Mouse (Mus musculus): ENCODE results near the gene Fam184a.

The Fam184a gene

DNA sequence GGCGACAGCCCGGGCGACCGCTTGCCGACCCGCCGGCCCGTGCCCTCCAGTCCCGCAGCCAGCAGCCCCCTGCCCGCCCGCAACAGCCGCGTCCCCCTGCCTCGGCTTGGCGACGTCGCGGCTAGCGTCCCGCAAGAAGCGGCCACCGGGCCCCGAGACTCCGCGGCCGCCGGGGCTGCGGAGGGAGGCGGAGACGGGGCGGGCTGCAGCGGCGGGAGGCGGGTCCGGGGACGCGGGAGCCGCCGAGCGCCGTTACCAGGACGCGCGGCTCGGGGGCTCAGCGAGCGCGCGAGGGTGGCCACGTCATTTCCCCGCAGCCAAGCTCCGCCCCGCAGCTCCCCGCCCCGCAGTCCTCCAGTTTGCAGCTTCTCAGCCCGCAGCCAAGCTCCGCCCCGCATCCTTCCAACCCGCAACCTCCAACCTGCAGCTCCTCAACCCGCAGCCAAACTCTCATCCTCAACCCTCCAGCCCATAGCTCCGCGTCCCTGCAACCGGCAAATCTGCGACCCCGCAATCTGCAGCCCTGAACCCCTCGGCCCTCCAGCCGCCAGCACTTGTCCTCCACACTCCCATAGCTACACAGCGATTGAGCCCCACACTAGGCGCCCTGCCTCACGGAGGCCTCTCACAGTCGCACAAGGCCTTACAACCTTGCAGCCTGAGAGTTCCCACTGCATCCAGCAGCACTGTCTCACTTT is at the start of gene Fam184a:
Gene Fam184a (minus strand): TSS at position 169 of the 698 bp plus-strand sequence.
- no peak for DNase-seq (ENCODE audit: low read depth, low spot score)

DNA sequence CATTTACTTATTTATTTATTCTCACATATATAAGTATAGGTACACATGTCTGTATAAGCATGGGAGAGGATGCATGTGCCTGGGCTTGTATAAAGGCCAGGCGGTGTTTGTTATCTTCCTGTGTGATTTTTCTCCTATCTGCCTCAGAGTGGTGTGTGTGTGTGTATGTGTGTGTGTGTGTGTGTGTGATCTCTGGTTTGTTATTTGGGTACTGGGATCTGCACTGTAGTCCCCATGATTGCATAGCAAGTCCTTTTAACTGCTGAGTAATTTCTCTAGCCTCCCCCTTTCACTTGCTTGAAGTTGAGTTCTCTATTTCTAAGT is 45.3 kb upstream of the Fam184a start:
- DNase-seq (ENCODE audit: low read depth, low spot score): no peak

DNA sequence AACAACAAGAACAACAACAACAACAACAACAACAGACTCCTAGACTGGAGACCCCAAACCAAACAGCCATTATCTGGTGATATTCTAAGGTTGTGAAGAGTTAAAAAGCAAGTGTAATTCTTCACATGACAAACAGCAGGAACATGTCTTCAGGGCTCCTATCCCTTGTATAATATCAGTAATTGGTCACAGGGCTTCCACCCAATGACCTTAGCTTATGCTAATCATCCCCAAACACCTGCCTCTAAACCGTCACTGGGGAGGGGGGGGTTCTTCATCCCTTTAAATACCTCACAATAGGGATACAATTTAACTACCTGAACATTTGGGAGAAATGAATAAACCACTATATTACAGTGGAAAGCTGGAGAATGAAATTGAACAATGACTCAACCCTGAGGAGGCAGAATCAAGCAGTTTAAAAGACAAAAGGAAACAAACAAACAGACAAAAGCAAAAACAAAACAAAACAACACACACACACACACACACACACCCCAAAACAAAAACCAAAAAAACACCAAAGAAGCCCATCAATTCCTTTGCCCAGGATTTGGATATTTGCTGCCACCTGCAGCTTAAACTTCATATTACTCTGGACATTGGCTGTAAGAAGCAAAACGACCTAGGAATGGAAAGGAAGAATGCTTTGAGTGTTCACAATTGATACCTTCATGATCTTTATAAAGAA is 44.8 kb upstream of the Fam184a start:
- peak; percentile 41 for DNase-seq (ENCODE audit: low read depth, low spot score)

DNA sequence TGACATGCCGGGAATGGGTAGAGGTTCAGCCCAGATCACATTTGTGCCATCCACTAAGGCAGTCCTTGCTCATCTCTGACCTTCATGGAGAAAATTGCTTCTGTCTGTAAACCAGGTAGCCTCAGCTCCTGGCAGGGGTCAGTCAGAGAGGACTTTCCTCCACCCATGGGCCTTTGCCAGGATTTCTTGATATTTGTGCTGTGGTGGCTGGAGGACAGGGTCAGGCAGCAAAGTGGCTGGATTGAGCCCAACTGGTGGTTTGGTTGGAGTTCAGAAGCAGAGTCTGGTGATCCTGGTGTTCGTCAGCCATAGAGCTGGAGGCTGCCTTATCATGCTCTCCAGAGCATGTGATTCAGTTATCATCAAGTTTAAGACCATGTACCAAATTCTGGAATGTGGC is 40.4 kb upstream of the Fam184a start:
- DNase-seq (ENCODE audit: low read depth, low spot score): no peak

DNA sequence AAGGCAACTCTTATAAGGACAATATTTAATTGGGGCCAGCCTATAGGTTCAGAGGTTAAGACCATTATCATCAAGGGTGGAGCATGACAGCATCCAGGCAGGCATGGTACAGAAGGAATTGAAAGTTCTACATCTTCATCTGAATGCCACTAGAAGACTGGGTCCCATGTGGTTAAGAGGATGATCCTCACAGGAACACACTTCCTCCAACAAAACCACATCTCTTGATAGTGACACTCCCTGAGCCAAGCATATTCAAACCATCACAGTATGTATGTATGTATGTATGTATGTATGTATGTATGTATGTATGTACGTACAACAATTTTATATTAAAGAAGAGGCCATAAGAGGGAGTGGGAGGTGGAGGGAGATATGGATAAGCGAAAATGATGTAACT is 25.7 kb upstream of the Fam184a start:
- DNase-seq (ENCODE audit: low read depth, low spot score): no peak

DNA sequence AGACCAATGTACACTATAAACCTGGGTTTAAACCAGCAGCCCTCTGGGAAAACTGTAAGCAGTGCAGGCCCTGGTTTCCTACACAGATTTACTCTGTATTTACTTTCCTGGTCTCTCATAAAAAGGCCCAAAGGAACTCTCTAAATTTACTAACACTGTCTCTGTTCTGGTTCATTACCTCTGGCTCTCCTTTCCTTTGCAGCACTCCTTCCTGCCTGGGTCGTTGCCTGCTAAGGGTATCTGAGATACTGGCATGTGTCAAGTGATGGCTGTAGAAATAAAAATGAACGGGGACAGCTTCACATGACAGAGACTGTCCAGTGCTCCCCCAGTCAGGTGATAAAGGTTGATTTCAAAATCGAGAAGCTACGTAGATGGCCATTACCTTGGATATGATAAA is 21.8 kb upstream of the Fam184a start:
- no peak for DNase-seq (ENCODE audit: low read depth, low spot score)

DNA sequence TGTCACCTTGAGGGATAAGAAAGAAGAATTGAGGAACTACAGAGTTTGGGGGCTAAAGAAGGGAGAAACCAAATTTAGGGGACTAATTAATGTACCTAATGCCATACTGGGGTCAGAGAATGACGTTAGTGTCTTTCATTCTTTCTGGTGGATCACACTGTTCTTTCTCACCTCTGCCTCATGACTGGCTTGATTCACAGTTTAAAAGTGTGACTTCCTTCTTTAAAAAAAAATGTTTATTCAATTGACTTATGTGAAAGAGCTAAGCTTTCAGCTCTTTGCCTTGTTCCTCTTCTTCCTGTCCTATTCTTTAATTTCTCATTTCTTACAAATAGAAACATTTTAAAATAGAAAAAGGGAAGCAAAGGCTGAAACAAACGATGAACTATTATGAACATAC is 20.6 kb upstream of the Fam184a start:
- DNase-seq (ENCODE audit: low read depth, low spot score): peak; percentile 59

DNA sequence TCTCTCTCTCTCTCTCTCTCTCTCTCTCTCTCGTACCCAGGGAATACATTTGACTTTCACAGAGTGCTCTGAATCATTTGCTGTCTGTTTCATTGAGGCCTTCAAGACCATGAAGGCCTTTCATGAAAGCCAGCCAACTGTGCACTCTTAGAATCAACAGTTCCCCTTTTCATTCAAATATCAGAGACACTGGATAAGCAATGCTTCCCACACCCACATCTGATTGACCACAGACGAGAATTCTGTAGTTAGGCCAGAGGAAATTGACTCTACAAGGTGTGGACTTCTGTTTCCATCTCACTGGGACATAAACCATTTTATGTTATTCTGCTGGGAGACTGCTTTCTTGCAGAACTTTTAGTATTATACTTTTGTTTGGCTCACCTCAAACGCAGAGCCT is 17.8 kb upstream of the Fam184a start:
- DNase-seq (ENCODE audit: low read depth, low spot score): peak; percentile 21

DNA sequence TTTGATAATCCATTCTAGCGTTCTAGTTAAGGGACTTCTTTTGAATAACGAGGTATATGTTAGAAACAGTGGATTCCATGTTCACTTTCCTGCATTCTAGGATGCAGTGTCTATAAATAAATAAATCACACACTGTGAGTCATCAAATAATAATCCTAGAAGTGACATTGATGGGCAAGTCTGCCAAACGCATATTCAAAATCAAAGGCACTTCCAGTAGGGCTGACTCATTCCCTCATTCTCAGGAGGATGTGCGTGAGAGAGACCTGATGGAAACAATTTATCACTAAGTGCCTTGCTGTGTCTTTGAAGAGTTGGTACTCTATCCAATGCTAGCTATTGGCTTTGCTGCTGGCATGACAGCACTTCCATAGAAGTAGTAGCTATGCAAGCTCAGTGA is 14.5 kb upstream of the Fam184a start:
- DNase-seq (ENCODE audit: low read depth, low spot score): no peak

DNA sequence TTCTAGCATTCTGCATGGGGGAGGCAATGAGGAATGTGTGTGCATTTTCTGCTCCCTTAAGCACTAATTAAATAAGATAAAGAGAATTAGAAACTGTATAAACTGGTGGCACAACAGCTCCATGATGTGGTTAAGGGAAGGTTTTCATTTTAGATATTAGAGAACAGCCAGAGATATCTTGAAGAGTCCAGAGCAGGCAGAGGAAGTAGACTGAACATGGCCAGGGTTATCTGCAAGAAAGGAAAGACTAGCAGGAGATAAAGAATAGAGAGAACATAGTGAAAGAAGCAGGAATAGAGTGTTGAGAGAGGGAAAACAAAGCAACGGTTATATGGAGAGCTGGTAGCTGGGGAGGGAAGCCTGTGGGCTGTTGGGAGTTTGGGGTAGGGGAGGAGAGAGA is 1.8 kb upstream of the Fam184a start:
- DNase-seq (ENCODE audit: low read depth, low spot score): no peak

DNA sequence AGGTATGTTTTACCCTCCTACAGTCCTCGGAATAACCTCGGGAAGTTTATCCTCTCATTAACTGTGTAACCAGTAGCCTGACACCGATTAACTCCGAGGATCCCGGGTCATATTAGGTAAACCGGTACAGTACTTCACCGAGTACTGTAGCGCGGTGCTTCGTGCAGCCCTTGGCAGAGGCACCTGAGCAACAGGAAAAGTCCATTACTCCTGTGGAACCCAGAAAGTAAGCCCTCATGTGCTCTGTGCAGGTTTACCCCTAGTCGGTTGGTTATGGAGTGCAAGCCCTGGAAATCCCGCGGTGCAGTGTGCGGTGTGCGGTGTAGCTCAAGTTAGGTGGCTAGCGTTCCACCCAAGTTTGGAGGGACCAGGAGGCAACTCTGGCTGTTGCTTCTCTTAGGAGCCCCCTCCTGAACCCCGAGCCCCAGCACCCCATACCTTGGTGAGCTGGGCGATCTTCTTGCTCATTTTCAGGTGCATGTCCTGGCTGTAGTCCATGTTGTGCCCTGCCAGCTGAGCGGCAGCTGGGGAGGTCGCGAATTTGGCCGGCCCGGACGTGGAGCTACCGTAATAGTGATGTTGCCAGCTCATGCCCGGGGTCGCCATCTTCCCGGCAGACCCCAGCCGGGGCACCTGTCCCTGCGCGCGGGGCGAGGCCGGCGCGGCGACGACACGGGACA is 508 bp downstream of the Fam184a start:
- DNase-seq (ENCODE audit: low read depth, low spot score): no peak

DNA sequence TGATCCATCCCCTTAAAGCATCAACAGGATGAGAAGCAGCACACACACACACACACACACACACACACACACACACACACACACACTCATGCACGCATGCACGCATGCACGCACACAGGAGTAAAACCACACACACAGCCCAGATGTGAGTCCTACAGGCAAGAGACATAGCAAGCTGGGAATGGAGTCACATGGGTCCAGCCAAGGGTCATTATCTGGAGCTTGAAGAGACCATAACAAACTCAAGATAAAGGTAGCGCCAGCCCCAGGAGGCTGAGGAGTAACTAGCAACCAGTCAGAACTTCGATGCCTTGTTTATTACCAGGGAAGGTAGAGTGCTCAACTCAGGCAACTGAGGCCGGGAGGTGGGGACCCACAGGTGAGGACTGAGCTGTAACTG is 4.9 kb downstream of the Fam184a start:
- no peak for DNase-seq (ENCODE audit: low read depth, low spot score)

DNA sequence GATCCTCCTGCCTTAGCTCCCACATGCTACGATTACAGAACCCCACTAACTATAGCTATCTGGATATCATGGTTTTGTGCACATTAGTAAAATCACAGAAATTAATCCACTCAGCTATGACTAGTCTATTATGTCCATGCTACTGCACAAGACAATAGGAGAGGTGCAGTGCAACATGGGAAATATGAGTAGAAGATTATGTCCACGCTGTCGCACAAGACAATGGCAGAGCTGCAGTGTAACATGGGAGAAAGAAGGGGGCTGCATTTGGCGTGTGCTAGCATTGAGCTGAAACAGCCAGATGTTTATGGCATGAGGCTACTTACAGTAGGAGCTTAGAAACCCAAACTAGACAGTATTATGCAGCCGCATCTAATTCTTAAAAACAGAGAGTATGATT is 8.0 kb downstream of the Fam184a start:
- no peak for DNase-seq (ENCODE audit: low read depth, low spot score)

DNA sequence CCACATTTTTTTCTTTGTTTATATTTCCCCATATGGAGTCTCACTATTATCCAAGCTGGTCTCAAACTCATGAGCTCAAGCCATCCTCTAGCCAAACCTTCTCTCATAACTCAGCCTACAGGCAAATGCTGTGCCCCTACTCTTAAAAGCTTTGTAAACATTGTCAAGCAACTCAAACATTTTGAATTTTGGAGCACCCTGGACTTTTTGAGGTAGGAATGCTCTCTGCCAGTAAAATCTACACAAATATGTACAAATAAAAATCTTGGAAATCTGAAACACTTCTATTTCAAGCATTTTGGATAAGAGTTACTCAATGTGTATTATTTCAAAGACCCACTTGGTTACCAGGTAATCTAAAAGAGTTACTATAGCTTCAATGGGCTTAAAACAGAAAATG is 10.9 kb downstream of the Fam184a start:
- DNase-seq (ENCODE audit: low read depth, low spot score): no peak

DNA sequence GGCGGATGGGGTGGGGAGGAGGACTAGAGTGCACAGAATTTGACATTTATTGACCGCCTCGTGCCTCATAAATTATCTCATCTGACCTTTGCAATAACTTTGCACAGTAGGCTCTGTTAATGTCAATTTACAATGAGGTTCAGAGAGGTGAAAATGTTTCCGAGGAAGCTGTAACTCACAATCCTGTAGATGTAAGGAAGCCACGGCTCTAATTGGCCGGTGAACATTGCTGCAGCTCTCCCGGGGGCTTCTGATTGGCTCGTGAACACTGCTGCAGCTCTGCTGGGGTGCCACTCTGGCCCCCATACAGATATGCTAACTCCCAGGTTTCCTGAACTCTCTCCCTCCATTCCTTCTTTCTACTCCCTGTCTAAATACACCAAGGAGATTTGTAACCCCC is 12.1 kb downstream of the Fam184a start:
- no peak for DNase-seq (ENCODE audit: low read depth, low spot score)

DNA sequence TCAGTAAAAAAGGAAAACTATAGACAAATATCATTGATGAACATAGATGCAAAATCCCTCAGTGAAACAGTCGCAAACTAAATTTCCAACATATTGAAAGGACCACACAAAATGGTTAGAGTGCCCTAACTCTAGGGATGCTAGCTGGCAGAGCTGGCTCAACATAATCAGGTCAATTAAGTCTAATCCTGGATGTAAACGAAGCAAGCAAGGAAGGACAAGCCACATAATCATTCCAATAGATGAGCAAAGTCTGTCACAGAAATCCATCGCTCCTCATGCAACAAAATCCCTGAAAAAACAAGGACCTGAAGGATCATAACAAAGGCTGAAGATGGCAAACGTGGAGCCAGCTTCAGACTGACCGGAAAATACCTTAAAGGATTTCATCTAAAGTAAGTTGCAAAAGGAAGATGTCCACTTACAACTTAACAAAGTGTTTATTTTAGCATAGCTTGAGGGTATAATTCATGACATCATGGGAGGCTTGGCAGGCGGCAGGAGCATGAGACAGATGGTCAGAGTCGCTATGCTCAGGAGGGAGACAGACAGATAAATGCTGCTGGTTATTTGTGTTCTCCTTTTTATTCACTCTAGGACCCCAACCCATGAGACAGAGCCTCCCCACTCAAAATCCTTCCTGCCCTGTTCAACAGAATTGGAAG is 15.6 kb downstream of the Fam184a start:
- no peak for DNase-seq (ENCODE audit: low read depth, low spot score)

DNA sequence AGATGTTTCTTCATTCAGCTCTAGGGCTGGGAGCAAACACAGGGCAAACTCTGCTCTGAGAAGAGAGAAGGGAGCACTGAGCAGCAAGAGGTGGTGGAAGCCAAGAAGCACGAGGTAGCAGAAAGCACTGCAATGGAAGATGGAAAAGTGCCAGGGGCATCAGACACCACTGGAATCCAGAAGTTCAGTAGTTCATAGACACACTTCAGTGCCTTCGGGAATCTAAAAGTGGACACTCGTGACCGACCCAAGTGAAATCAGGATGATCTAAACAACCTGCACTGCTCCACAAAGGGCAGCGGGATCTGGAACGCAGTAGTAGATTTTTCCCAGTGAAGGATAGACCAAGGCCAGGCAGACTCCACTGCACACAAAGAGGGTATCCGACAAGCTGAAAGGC is 18.6 kb downstream of the Fam184a start:
- no peak for DNase-seq (ENCODE audit: low read depth, low spot score)

DNA sequence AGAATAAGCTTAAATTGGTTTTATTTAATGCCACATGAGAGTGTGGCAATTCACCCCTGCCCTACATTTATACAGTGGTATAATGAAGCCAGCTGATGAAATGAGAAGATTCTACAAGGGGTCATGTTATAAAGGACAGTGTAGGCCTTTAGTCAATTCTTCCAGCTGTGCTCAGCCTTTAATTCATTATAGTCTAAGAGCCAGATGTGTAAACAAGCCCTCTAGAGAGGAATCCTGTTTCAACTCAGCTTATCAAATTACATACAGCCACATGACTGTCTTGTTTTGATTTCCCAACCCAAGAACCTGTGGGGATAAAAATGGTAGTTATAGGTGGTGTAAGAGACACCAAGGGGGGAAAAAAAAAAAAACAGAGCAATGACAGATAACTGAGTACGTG is 22.0 kb downstream of the Fam184a start:
- no peak for DNase-seq (ENCODE audit: low read depth, low spot score)

DNA sequence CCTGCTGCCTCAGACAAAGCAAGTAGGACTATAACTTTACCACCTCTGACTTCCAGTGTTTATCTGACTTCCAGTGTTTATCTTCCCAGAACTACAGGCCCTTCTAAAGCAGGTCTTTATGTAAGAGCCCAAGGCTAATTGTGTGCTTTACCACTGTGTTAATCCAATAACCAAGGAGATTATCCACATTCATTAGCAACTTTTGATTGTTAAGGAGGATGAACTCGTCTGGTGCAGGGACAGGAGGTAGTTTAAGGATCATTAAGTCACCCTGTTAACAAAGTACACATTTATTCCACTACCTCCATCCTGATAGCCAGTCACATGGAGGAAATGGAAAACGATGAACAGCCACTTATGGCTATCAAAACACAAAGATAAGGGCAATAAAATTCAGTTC is 25.6 kb downstream of the Fam184a start:
- DNase-seq (ENCODE audit: low read depth, low spot score): no peak

DNA sequence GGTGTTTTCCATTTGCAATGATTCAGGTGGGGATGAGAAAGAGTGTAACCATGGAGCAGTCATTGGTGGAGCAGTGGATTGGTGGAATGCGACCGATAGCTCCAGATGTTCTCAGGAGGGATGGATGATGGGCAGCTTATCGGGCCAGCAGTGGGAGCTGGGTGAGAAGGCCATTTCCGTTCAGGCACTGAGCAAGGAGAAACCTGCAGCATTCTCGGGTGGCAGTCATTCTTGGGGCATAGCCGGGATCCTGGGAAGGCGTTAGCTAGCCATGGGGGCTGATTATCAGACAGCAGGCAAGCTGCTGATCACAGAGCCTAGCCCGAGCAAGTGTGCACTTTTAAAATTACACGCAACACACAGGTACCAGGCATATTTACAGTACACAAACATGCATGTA is 46.4 kb downstream of the Fam184a start:
- DNase-seq (ENCODE audit: low read depth, low spot score): no peak

DNA sequence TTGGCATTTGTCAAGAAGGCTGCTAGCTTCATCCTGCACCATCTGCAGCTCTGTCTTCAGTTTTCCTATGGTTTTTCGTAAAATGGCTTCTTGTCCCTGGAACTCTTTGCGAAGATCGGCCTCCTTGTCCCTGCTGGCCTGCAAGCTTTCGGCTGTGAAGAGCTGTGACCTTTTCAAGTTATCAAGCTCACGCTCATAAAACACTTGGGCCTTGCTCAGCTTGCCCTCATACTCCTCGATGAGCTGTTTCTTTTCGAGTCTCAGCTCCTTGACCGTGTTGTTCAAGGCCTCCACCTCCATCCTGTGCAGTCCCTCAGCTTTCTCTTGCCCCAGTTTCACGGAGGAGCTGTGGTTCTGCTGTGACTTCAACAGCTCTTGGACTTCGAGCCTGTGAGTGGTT is 52.4 kb downstream of the Fam184a start:
- no peak for DNase-seq (ENCODE audit: low read depth, low spot score)

DNA sequence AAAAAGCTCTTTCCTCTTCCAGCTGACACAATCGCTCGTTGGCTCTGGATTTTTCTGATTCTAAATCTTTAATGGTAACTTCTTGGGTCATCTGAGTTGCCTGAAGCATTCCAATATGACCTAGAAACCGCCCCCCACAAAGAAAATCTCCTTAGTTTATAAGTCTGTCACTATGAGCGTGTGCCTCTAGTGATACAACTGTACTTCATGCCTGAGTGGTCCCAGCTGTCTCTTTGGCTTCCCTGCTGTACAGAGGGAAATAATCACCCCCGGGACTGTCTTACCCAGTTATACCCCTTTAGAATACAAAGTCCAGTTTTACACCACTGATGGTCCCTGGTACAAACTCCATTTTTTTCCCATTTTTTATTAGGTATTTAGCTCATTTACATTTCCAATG is 56.2 kb downstream of the Fam184a start:
- DNase-seq (ENCODE audit: low read depth, low spot score): peak; percentile 7

DNA sequence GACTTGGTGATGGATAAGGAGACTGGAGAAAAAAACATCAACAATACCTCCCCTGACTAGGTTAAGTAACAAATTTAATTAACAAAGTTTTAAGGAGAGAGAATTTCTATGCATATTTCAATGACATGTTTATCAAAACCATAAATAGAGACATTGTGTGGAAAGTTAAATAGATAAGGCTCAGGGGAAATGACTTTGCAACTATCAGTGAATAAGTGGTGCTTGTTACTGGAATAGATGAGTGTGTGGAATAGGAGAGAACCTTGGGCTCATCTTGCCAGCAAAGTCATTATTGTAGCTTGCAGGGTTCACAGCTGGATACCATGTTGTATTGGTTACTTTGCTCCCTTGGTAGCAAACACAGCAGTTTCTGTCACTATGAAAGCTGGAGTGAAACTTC is 59.7 kb downstream of the Fam184a start:
- no peak for DNase-seq (ENCODE audit: low read depth, low spot score)
